Mouse (Mus musculus) left cerebral cortex, adult 9 months (tissue): ENCODE results near the gene Rab40c.

ENCODE experiments used
- DNase-seq, 2 experiments: peaks; one replicate each; pipeline ENCODE4 v3.0.0; 2022; ENCODE audit warnings: low spot score in 2 of 2

Gene Rab40c

DNA sequence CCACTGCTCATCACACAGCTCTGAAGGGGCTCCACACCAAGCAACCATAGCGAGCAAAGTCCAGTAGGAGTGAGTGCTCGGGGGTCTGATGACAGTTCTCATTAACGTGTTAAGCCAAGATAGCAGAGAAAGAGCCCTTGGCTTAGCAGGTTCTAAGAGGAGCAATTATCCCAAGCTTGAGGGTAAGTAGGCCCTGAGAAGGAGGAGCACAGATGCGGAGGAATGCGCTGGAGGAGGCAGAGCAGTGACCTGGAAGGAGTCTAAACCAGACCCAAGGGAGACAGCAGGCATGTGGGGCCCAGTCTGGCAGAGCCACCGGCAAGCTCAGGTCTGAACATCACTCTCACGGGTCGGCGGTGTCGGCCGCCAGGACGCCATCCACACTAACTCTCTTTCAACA lies 23.6 kb downstream of the Rab40c start:
- no peak for DNase-seq

DNA sequence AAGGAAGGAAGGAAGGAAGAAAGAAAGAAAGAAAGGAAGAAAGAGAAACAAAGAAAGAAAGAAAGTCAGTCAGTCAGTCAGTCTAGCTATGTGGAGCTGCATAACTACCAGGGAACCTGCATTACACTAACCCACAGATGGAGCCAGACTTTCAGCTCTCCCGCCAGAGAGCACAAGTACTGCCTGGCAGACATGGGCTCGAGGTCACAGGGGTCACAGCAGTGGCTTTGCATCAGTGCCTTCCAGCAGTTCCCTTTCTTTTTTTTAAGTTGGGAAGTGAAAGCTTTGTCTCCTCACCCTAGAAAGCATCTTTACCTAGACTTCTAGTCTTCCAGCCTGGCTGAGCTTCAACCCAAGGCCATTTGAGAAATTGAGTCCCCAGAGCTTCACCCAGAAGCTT lies 24.1 kb downstream of the Rab40c start:
- DNase-seq, result no peak

DNA sequence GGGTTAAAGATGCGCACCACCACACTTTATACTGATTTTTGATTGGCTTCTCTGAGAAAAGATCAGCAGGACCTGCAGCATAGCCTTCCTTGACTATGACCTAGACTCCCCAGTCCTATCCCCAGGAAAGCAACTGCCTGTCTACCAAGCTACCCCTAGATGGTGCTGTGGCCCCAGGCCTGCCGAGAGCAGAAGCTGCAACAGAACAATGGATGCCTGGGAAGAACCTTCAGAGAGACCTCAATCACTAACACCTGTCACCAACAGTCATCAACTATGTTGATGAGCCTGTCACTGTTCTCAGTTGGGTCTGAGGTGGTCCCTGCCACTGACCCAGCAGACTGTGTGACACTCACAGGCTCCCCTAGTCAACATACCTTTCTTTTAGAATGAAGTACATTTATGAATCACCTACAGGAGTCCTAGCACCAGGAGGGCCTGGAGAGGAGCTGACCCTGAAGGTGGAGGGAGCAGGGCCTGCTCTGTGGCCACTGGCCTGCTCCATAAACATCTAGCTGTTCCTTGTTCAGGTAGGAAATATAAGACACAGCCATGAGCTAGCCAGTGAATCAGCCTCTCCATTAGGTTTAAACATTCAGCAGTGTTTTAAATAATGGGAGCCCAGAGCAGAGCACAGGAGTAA lies 25.4 kb downstream of the Rab40c start:
- peak in 1 of 2 experiments; percentile 65 for DNase-seq

DNA sequence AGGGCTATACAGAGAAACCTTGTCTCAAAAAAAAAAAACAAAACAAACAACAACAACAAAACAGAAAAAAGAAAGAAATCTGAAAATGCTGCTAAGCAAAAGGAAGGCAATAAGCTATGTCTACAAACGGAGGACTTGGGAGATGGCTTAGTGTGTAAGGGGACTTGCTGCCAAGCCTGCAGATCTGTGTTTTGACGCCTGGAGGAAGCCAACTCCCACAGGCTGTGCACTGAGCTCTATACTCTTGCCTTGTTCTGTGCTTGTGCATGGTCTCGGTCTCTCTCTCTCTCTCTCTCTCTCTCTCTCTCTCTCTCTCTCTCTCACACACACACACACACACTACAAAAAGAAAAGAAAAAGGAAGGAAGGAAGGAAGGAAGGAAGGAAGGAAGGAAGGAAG lies 30.7 kb downstream of the Rab40c start:
- no peak for DNase-seq

DNA sequence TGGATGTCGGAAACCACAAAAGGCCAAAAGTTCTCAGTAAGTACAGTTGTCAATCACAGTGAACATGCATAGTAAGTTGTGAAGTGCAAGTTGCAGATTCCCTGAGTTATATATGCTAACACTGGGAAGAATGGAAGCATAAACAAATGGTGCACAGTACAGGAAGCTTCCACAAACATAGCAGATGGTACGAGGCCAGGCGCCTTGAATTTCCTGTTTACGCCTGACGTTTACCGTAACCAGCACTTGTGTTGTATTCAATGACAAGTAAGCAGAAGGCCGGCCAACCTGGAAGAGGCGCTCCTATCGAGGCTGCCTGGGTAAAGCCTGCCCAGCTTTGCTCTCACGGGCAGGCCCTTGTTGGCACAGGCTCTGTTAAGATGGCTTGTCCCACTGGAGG lies 32.1 kb downstream of the Rab40c start:
- no peak for DNase-seq

DNA sequence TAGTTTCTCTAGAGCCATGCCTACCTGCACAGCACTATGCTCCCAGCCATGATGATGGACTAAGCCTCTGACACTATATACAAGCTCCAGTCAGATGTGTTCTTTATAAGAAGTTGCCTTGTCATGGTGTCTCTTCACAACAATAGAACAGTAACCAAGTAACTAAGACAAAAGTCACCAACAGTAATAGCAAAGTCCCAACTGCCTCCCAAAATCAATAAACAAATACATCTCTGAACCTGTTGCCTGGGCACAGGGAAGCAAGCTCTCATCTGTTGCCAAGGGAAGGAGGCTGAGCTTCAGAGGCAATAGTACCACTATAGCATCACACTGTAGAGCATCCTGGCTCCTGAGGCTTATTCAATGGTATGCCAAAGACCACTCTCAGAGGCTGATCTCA lies 32.7 kb downstream of the Rab40c start:
- DNase-seq, result no peak

DNA sequence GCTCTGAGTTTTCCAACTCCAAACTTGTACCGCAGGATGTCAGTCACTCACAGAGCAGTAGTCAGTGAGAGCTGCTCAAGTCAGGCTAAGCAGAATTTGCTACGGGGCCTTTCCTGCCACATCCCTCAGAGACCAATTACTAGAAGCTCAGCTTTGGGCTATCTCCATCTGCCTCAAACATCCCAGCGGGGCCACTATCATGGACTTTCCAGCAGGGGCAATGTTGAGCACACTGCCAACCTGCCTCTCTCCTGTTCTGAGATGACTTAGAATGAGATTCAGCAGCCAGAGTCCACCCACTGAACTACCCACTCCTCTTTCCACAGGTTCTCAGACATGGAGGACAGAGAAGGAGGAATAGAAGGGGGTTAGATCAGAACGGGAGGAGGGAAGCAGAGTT lies 33.9 kb downstream of the Rab40c start:
- no peak for DNase-seq

DNA sequence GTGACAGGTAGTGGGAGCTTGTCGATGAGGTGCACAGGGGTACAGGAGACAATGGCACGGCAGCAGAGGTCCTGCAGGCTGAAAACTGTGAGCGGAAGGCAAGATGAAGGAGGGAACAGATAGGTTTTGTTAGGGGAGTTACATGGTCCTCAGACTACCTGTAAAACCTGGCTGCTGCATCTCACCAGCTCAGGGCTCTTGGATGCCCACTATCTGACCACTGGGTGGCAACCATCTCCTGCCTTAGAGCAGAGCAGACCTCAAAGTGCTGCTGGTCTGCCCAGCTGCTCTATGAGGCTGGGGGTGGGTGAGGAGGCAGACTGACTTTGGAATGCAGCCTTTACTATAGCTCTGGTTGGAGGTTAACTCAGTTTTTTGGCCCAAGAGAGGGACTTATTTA lies 35.7 kb downstream of the Rab40c start:
- no peak for DNase-seq

DNA sequence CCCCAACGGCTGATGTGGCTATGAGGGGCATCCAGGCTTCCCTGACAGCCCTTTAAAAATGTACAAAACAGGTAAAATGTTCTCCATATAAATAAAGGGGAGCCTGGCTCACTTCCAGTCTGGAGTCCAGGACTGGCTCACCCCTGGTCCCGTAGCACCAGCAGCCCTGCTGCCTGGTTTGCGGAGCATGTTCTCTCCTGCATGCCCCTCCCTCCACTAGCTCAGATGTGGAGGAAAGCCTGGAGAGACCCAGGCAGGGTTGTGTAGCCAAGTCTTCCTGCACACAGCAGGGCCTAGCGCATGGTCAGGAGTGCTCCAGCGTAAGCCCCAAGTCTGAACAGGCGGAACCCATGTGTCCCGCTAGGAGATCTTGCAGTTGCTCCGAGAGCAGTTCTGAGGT lies 36.3 kb downstream of the Rab40c start:
- DNase-seq, result no peak

DNA sequence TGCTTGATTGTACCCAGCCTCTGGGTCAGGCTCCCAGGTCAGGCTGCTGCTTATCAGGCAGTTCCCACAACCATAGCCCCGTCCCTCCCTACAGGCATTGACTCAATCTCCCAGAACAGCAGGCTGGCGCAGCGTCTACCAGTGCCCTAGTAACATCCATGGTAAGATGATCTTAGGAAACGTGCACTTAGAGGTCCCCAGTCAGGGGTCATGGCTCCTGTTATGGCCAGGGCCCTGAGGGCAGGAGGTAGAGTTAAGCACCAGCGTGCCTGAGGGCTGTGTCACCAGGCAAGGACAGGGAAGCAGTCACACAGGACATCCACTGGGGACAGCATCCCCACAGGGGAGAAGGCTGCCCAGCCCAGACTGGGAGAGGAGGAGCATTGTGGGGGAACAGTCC lies 37.2 kb downstream of the Rab40c start:
- no peak for DNase-seq

DNA sequence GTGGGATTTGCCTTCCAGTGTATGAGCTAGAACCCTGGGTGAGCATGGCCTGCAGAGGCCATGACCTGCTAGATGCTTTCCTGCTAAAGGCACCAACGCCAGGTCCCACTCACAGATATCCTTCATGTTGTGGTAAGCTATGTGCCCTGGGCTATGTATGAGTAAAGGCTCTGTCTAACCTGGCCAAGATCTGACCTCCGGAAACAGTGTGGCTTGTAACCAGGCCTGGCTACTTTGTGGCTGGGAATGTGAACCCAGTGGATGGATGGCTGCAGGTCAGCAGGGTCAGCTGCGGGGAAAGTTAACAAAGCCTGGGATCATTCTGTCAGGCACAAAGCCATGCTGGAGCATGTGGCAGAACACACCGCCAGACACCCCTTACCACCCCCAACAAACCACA lies 37.8 kb downstream of the Rab40c start:
- no peak for DNase-seq

DNA sequence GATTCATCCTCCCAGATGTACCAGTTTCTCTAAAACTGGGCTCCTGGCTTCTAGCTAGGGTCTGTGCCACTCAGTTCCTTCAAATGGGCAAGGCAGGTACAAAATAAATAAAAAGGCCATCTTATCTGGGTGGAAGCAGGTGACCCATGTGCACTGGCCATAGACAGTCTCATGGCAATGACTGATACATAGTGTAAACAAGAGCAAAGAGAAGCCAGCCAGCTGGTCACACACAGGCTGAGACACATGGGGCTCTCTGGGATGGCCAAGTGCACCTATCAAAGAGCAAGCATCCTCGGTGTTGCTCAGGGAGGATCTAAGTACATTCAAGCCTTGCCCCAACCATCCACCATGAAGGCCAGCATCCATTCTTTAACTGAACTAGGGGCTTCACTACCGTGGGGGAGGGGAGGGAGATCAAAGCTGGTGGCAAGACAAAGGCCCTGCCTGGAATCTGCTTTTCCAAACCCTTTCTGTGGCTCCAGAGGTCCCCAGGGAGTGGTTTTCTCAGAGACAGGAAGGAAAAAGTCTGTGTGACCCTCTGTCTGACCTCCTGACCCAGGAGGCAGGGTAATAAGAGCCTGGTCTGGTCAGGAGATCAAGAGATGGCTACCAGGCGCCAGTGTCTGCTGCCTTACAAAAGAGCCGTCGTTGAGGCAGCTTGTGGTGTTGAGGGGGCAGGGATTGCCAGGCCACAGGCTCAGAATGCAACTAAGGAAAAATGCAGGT lies 38.5 kb downstream of the Rab40c start:
- no peak for DNase-seq

DNA sequence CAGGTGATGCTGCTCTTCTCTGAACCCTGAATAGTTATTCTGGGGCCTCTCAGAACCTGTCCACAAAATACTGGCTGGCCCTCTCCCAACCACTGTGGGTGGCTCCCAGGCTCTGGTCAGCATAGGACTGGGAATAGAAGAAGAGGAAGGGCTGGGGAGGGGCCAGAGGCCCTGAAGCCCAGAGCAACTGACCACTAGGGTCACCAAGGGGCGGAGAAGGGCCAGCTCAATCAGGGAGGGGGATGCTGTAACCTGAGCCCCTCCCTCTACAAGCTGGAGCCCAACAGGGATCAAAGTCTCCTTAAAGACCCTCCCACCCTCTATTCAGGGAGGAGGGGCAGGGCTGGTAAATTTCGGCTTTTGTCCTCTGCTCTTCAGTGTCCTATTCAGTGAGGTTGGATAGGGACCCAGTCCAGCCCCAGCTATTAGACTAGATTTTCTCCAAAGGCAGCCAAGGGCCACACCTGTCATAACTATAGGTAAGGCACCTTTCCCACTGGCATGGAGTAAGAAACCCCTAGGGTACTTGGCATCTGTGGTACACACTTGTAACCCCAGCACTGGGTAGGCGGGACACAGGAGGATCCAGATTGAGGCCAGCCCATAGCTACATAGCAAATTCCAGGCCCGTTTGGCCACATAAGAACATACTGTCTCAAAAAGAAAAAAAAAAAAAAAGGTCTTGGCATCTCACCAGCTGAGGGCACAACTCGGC lies 39.2 kb downstream of the Rab40c start, which contains the start of gene Wfikkn1:
Gene Wfikkn1 (minus strand): TSS at position 663 of the 715 bp plus-strand sequence.
- no peak for DNase-seq

DNA sequence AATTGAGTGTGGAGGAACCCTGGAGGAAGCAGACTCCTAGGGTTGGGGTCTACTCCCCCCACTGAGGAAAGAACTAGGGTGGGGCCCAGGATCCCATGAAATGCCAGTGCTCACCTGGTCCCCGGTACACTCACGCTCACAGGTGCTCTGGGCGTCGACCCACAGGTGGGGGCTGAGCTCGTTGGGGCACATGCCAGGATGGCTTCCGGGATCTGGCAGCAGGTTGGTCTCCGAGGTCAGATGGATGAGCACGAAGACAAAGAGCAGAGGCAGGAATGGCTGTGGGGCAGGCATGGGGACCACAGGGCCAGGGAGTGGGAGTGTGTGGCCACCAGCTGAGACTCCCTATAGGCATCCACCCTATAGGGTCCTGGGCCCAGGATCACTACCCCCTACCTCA lies 39.8 kb downstream of the Rab40c start:
- DNase-seq, result no peak

DNA sequence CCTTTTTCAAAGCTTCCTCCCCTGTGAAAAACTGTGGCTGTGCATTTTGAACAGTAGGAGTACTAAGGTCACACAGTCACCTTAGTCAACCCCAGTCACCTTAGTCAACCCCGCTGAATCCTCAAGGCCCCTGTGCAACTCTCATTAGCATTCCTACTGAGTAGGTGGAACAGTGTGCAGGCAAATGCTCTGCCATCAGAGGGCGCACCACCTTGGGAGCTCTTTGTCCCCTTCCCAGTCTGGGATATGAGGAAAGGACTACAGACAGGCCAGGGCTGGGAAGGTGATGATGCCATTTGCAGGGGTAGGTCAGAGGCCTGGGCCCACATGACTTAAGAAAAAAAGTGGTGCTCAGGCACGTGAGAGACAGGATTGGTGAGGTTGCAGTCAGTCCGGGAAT lies 40.3 kb downstream of the Rab40c start:
- no peak for DNase-seq

DNA sequence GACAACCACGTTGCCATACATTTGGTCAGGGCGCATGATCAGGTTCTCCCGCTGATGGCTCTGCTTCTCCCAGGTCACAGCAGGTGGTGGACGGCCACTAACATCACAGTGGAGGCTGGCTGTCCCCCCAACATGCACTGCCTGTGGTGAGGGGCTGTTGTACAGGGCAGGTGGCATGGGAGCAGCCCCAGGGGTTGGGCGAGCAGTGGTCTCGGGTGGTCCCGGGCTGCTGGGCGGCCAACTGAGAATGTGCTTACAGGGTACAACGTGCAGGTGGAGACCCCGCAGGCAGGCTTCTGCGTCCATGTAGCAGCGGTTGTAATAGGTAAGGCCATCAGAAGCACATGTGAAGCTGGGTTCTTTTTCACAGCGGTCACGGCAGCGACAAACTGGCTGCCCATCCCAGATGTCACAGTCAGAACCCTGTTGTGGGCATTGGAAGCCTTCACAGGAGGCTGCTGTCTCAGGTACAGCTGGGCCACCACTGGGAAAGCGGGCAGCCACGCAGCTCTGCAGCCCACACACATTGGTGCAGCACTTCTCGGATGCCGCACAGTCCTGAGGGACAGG lies 40.8 kb downstream of the Rab40c start:
- no peak for DNase-seq

DNA sequence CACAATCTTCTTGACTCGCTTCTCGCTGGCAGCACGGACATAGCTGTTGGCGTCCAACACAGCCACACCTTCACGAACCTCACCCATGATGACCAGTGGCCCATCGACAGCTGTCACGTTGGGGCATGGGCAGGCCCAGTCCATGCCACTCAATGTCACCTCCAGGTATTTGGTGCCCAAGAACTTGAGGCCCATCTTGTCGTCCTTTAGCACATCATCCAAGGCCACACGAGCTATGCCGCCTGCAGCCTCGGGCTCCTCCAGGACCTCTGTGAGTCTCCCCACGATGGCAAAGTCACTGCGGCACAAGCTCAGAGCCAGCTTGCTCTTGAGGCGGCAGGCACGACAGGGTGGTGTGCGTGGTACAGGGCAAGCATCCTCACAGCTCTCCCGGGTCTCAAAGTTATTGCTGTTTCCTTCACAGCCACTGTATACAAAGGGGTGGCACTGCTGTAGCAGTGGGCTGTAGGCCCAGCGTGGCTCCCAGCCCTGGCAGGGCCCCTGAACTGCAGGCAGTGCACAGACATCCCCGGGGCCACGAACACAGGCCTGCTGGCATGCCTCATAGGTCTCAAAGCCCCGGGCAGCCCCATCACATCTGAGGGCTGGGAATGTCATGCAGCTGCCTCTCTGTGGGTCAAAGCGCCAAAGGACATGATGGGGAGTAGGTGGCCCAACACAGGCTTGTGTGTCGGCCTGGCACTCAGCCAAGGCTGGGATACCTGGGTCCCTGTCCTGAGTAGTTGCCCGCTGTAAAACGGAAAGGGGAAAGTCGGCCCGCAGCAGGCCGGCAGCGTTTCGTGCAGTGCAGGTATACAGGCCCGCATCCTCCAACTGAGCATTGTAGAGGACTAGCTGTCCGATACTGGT lies 41.6 kb downstream of the Rab40c start:
- DNase-seq, result no peak

DNA sequence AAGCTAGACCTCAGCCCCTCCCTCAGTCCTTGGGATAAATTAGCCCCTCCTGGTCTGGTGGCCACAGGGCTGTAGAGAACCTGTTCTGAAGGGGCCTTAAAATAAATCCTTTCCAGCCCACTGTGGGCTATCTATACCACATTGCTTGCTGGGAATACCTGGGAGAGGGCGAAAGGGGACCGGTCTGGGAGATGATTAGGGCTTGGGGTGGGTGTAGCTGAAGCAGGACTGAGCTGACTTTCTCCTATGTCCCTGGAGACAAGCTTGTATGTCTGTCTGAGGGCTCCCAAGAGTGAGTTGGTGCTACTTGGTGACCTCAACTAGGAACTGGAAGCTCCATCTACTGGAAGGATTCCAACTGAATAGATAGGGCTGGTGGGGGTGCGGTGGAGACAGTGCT lies 42.5 kb downstream of the Rab40c start:
- DNase-seq, result no peak

DNA sequence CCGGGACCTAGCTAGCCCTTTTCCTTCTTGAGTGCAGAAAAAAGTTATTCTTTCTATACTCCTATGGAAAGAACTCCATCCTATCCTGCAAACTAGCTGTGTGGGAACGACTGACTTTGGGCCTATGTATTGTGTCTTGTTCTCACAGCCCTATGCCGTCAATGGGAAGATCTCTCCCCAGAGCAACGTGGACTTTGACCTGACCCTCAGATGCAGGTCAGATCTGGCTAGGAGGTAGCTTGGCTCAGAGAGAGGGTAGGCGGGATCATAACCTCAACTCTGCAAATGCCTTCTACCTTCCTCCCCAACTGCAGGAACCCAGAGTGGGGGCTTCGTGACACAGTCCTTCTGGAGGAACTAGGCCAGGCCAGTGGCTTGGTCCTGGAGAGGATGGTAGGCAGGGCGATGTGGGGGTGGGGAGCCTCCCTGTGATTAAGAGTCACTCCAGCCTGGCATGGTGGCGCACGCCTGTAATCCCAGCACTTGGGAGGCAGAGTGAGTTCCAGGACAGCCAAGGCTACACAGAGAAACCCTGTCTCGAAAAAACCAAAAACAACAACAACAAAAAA lies 43.1 kb downstream of the Rab40c start:
- no peak for DNase-seq

DNA sequence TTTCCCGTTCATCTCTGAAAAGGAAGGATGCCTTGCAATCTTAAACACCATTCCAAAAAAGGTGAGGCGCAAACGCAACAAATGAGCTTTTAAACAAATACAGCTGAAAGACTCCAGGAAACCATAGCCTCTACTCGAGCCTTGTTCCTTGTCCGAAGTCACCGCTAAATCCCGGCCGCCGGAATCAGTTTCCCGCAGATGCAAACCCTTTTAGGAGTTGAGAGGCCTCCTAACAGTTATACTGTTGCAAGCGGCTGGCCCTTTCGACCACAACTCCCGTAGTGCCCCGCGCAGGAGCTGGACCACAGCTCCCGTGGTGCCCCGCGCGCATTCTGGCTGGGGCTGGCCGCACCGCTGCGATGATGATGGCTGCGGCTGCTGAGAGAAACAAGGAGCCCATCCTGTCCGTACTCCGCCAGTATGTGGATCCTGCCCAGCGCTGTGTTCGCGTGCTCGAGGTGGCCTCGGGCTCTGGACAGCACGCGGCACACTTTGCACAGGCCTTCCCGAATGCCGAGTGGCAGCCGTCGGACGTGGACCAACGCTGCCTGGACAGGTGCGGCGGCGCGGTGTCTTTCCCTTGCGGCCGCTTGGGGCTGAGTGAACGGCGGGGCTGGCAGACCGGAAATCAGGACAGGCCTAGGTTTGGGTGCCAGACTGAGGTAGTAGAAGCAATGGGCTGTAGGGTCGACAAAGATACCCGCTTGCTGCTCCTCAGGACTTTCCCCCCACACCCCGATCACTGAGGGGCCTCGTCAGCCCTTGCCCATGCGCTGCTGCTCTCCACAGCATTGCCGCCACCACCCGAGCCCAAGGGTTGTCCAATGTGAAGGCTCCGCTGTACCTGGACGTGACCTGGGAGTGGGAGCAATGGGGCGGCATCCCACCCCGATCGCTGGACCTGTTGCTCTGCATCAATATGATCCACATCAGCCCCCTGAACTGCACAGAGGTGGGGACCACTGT lies 44.1 kb downstream of the Rab40c start:
- peak; percentile 73 to 89 for DNase-seq
